Mouse (Mus musculus): ENCODE data around the gene Pglyrp2.
A peak's percentile ranks its signal among the peaks of the same experiment; 100 is the strongest.

GRCm38 (mm10) chr17:32431972-32432371, 8.0 kb upstream of the Pglyrp2 start:
- TF ChIP-seq POLR2A (IDR thresholded peaks at IDR 0.05; ENCODE audit: low read depth, low read length): no peak
- TF ChIP-seq CTCF (conservative IDR thresholded peaks at IDR 0.05; ENCODE audit: insufficient read depth, insufficient read length, low read depth, low read length): peak; percentile 40
